Mouse (Mus musculus) mature B cell (primary cell): Measurements from ENCODE around the gene Syt2.

ENCODE experiments used
- in situ Hi-C: fragments of 300-500 bp; cut with MboI; formaldehyde crosslinking; loops from 2 replicates; pipeline ENCODE4 v1.14.3; 2019

Syt2 gene

GRCm38 (mm10) chr1:134704396-134705306 lies 58.2 kb downstream of the Syt2 start:
- in situ Hi-C loops: no loop called here

GRCm38 (mm10) chr1:134706549-134706948 lies 60.1 kb downstream of the Syt2 start:
- in situ Hi-C loops: no loop called here

- in situ Hi-C loops: no loop called here
Observed at GRCm38 (mm10) chr1:134707516-134707915, 61.0 kb downstream of the Syt2 start.

- in situ Hi-C loops: no loop called here
Observed at GRCm38 (mm10) chr1:134708274-134708673, 61.8 kb downstream of the Syt2 start.

- in situ Hi-C loops: no loop called here
Observed at GRCm38 (mm10) chr1:134708801-134709385, 62.4 kb downstream of the Syt2 start.

DNA sequence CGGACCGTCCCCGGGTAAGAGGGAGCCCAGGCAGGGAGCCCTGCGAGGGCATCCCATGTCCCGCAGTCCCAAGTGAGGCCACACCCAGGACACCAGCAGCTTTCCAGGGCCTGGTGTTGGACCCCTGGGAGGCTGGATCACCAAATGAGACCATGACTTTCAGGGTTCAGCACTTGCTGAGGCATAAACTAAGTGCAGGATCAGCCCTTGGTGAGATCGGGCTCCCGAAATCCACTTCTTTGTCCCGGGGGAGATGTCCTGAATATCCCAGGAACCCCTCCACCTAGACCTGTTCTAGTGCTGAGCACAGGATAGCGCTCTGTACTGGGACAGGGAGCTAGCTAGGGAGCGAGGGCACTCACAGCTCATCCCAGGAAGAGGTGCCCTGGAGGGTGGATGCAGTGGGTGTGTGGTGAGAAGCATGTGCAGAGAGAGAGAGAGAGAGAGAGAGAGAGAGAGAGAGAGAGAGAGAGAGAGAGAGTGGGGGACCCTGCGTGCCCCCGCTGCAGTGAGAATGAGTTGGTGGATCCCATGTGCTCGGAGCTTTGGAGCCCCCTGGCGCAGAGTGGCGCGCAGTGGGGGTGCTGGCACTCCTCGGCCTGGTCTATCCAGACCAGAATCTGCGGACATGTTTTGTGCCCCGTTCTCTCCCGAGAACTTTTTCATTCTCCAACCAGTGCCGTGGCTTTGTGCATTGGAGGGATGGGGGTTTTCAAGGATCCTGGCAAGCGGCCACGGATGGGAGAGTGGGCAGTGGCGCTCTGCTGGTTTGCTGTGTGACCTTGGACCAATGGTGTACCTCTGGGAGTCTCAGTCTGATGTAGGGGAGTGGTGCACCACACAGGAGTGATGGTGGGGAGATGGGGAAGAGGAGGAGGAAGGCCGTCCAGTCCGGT lies 63.2 kb downstream of the Syt2 start:
- in situ Hi-C loops: no loop called here

- in situ Hi-C loops: no loop called here
Observed at GRCm38 (mm10) chr1:134711061-134711460, 64.6 kb downstream of the Syt2 start.

DNA sequence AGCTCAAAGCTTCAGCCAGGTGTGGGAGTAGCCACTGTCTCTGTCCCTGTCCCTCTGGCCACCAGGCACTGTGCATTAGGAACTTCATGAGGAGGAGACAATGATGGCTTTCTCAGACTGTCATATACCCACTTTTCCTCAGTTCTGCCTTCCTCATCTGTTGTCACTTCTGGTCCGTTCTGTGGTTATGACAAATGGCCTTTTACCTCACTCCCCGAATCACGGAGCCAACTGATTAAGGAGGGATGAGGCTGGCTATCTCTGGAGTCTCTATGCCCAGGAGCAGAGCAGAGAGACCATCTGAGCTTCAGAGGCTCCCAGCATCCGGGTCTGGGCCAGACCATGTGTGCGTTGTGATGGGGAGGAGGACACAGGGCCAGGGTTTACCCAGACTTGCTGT lies 65.2 kb downstream of the Syt2 start:
- in situ Hi-C loops: no loop called here

GRCm38 (mm10) chr1:134712781-134713299 lies 66.4 kb downstream of the Syt2 start:
- in situ Hi-C loops: no loop called here

DNA sequence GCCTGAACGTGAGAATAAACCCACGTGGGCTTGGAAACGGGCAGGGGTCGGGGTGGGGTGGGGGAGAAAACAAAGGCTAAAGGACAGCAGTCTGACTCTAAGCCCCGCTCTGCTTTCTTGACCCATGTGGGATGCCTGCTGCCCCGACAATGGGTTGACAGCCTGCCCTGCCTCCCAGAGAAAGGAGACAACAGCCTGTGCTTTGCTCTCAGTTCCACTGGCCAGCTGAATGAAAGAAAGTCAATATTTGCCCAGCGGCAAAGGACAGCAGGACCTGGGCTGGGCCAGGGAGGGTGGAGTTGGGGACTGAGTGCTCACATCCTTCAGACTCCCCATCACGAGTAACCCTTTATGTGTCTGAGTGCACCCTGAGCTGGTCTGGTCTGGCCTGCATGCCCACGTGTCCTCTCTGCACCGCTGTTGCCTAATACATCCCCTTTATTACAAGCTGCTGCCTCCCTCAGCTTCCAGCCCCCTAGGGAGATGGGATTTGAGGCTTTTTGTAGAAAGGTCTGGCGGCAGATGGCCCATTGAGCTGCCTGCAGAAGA lies 67.0 kb downstream of the Syt2 start:
- in situ Hi-C loops: no loop called here

DNA sequence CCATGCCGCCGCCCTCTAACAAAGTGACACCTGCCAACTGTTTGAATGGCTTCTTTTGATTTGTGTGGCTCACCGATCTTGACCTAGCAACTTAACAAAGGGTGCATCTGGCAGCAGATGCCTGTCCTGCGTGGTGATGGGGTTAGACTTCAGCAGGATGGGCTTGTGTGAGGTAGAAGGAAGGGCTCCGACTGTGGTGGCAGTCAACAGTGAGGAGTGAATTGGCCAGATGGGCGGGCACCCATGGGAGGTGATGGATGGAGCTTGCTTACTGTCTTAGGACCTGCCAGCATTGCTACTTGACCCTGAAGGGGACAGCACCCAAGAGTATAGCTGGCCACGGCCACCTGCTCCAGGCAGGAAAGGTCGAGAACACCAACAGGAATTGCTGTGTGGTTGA lies 67.7 kb downstream of the Syt2 start:
- in situ Hi-C loops: no loop called here

GRCm38 (mm10) chr1:134715092-134715491 lies 68.6 kb downstream of the Syt2 start:
- in situ Hi-C loops: no loop called here

- in situ Hi-C loops: no loop called here
Observed at GRCm38 (mm10) chr1:134719718-134720304, 73.3 kb downstream of the Syt2 start.

DNA sequence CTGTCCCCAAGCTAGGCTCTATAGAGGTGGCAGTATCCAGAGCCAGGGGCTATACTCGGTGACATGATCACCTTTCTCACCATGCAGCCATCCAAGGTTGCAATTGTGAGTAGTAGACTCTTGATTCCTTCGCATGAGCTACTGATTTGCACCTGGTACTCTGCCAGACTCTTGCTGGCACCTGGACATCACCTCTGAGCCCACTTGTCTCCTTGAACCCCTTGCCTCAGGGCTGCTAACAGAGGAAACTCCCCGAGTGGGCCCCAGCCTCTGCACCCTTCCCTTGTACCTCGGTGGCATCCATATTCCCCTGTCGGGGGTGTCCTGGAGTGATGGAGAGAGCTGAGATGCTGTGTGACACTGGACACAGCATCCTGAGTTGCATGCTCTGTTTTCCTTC lies 75.0 kb downstream of the Syt2 start:
- in situ Hi-C loops: no loop called here

- in situ Hi-C loops: no loop called here
Observed at GRCm38 (mm10) chr1:134722891-134723290, 76.4 kb downstream of the Syt2 start.

DNA sequence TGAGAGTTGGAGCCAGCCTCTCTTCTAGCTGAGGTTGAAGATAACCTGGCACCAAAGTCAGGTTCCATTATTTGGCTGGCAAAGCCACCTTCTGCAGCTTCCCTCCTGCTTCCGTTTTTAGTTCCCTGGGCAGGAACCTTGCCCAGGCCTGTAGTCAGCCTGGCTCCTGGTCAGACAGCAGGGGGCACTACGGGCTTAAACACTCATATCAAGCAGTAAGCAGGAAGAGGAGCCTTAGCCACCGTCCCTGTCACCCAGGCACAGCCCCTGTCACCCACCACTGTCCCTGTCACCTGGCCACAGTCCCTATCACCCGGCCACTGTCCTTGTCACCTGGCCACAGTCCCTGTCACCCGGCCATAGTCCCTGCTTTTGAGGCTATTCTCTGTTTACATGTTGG lies 78.8 kb downstream of the Syt2 start:
- in situ Hi-C loops: no loop called here

GRCm38 (mm10) chr1:134726480-134726879 lies 80.0 kb downstream of the Syt2 start:
- in situ Hi-C loops: no loop called here

DNA sequence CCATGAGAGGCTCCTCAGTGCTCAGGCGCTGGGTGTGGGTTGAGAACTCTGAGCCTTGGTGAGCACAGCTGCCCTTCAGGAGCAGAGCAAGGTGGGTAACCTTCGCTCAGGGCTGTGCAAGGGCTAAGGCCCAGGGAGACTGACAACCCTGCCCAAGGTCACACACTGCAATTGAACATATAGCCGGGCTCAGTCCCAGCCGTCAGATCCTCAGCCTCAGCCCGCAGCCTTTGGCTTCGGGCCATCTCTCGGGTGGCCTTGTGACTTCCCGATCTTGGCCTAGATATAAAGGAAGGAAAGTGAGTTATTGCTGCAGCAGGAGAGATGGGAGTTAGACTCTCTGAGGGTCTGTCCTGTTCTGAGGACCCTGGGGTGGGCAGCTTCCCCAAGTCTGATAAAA lies 80.8 kb downstream of the Syt2 start:
- in situ Hi-C loops: no loop called here

GRCm38 (mm10) chr1:134733659-134734058 lies 87.2 kb downstream of the Syt2 start:
- in situ Hi-C loops: no loop called here

DNA sequence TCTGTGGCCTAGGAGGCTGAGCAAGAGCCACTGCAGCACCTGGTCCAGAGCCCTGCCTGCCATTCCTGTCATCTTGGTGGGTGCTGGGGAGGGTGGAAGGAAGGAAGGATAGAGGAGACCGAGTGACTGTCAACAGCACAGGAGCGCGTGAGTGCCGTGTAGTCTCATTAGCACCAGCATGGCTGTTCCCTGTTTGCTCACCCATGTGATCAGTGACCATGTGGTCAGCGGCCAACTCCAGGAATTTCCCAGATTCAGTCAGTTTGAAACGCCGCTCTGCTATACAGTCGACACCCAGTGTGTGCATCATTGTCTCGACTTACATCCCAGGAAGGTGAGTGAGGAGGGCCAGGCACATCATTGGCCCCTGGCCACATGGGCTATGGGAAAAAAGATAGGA lies 91.0 kb downstream of the Syt2 start:
- in situ Hi-C loops: no loop called here

- in situ Hi-C loops: no loop called here
Observed at GRCm38 (mm10) chr1:134741433-134741832, 95.0 kb downstream of the Syt2 start.
